Mouse (Mus musculus): ENCODE data around the gene Eef1akmt3. TPM values are rescaled to one million over a fixed set of nuclear protein-coding genes. Genes with fewer than 3 reads are reported as not detected.

Gene Eef1akmt3
- polyA plus RNA-seq, 1 experiment from 2014 or later: 0.16 TPM

DNA sequence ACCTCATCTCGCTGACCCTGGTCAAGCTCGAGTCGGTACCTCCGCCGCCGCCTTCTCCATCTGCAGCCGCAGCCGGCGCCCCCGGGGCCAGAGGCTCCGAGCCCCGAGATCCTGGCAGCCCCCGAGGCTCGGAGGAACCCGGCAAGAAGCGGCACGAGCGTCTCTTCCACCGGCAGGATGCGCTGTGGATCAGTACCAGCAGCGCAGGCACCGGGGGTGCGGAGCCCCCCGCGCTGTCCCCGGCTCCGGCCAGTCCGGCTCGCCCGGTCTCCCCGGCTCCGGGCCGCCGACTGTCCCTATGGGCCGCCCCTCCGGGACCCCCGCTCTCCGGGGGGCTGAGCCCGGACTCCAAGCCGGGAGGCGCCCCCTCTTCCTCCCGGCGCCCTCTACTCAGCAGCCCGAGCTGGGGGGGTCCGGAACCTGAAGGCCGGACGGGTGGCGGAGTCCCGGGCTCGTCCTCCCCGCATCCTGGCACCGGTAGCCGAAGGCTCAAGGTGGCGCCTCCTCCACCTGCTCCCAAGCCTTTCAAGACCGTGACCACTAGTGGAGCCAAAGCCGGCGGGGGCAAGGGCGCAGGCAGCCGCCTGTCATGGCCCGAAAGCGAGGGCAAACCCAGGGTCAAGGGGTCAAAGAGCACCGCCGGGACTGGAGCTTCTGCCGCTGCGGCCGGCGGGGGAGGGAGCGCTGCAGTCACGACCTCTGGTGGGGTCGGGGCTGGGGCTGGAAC, 38.5 kb upstream of the Eef1akmt3 start:
- Histone ChIP-seq H3K9me3 (replicated peaks; ENCODE audit: control insufficient read depth, low read length) (no peaks in the 10 kb centered on the region), H3K36me3 (ENCODE audit: control insufficient read depth, insufficient read depth) (no peaks in the 10 kb centered on the region), H3K4me3 (ENCODE audit: low read length) (peak overlapping the region; percentile 47), H3K4me2 (ENCODE audit: low read depth, low read length) (peak overlapping the region; percentile 66), H3K9ac (ENCODE audit: low read length) (peak overlapping the region; percentile 26; the same call in 1 of the 2 replicates), H3K27me3 (ENCODE audit: control insufficient read depth, insufficient read depth, low read length) (peaks cover 82% of the 10 kb centered on the region), H3K4me1 (ENCODE audit: control insufficient read depth, insufficient read depth, low read length) (peaks cover 12% of the 10 kb centered on the region), H3K27ac (ENCODE audit: low read length) (no peak overlapping the region)
- ATAC-seq (replicated peaks; ENCODE audit: extremely low read depth, insufficient read depth, low FRiP score): no peak
- 9% methylated on average over 69 of the region's 70 CpGs for WGBS

DNA sequence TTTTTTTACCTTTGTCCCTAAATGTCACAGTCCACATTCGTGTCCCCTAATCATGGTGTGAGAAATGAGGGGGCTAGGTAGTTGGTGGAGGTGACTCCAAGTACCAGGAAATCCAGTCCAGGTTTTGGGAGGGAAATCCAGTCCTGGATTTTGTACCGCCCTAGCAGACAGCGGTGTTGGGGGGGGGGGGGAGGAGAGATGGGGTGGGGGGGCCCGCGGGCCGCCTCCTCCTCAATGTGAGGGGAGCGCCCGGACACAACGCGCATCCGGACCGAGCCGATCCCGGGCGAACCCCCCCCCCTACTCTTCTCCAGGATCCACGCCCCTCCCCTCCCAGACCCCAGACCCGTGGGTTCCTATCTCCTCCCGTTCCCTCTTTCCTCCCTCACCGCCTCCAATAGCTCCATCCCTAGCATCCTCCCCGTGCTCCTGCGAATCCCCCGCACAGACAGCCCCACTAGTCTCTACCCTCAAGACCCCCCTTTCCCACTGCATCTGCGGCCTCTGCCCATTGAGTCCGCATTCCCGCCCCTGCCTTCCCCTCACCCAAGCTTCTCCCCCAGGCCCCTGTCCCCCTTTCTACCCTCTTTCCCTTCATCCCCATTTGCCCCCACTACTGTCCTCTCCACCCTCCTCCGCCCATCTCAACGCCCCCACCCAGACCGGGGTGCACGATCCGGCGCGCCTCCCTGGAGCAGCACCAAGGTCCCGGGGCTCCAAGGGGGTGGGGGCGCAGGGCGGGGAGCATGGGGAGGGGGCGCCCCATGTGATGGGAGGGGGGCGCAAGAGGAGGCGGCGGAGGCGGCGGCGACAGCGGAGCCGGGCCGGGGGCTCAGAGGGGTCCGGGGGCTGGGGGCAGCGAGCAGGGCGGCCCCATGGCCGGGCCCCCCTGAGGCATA, 37.6 kb upstream of the Eef1akmt3 start:
- peaks cover 12% of the 10 kb centered on the region for H3K4me1 ChIP-seq (ENCODE audit: control insufficient read depth, insufficient read depth, low read length)
- H3K36me3 ChIP-seq (ENCODE audit: control insufficient read depth, insufficient read depth): no peaks in the 10 kb centered on the region
- 11% methylated on average over 43 of the region's 49 CpGs for WGBS
- no peak overlapping the region for H3K27ac ChIP-seq (ENCODE audit: low read length)
- no peak for ATAC-seq (replicated peaks; ENCODE audit: extremely low read depth, insufficient read depth, low FRiP score)
- H3K27me3 ChIP-seq (ENCODE audit: control insufficient read depth, insufficient read depth, low read length): peaks cover 75% of the 10 kb centered on the region
- peak overlapping the region; percentile 66 for H3K4me2 ChIP-seq (ENCODE audit: low read depth, low read length)
- peak overlapping the region; percentile 26; the same call in 1 of the 2 replicates for H3K9ac ChIP-seq (ENCODE audit: low read length)
- H3K9me3 ChIP-seq (replicated peaks; ENCODE audit: control insufficient read depth, low read length): no peaks in the 10 kb centered on the region
- H3K4me3 ChIP-seq (ENCODE audit: low read length): peak overlapping the region; percentile 47

DNA sequence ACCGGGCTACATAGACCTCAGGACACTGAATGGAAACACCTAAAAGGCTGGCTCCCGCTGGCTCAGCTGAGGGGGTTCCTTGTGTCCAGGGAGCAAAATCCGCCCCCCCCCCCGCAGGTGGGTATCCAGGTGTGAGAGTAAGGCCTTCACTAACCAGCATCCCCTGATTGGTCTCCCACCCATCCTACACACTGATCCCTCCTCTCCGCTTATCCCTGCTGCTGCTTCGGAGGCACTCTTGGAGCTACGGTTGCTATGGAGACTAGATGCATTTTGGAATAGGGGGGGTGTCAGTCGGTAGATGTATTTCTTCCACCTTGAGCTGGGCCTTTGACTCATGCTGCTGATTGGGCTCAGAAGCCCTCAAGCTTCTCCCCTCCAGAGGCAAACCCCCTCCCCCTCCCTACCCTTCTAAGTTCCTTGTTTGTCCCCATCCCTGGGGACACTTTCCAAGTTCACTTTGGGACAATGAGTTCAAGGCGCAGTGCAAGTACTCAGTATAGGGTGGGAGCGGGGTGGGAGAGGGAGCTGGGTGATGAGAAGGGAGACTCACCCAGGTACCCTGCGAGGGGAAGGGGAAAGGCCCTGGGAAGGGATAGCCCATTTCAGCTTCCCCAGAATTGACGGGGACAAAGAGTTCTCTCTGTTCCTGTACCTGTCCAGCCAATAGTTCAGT, 36.8 kb upstream of the Eef1akmt3 start:
- H3K4me3 ChIP-seq (ENCODE audit: low read length): no peak overlapping the region; the same call in 1 of the 2 replicates
- H3K9ac ChIP-seq (ENCODE audit: low read length): no peak overlapping the region
- ATAC-seq (replicated peaks; ENCODE audit: extremely low read depth, insufficient read depth, low FRiP score): no peak
- peaks cover 12% of the 10 kb centered on the region for H3K4me1 ChIP-seq (ENCODE audit: control insufficient read depth, insufficient read depth, low read length)
- 6% methylated on average over 12 of the region's 12 CpGs for WGBS
- H3K9me3 ChIP-seq (replicated peaks; ENCODE audit: control insufficient read depth, low read length): no peaks in the 10 kb centered on the region
- H3K27ac ChIP-seq (ENCODE audit: low read length): no peak overlapping the region
- H3K4me2 ChIP-seq (ENCODE audit: low read depth, low read length): peak overlapping the region; percentile 66; the same call in 1 of the 2 replicates
- no peaks in the 10 kb centered on the region for H3K36me3 ChIP-seq (ENCODE audit: control insufficient read depth, insufficient read depth)
- peaks cover 67% of the 10 kb centered on the region for H3K27me3 ChIP-seq (ENCODE audit: control insufficient read depth, insufficient read depth, low read length)

DNA sequence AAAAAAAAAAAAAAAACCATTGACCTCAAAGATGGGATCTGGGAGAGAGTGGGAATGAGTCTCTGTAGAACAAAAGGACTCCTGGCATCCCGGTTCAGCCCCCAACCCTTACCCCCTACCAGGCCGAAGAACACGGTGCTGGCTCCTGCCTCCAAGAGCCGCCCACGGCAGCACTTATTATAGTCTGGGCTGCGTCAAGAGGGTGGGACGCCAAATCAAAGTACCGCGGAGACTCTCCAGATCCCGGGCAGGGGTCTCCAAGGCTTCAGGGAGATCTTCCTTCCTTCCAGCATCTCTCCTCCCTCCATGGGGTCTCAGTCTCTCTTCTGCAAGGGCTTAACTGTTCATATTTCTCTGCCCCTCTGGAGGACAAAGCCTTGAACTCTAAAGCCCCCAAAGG, 36.2 kb upstream of the Eef1akmt3 start:
- no peak overlapping the region for H3K27ac ChIP-seq (ENCODE audit: low read length)
- WGBS: 5% methylated on average over 10 of the region's 10 CpGs
- H3K27me3 ChIP-seq (ENCODE audit: control insufficient read depth, insufficient read depth, low read length): peaks cover 62% of the 10 kb centered on the region
- no peak for ATAC-seq (replicated peaks; ENCODE audit: extremely low read depth, insufficient read depth, low FRiP score)
- peaks cover 12% of the 10 kb centered on the region for H3K4me1 ChIP-seq (ENCODE audit: control insufficient read depth, insufficient read depth, low read length)
- no peaks in the 10 kb centered on the region for H3K9me3 ChIP-seq (replicated peaks; ENCODE audit: control insufficient read depth, low read length)
- no peak overlapping the region for H3K4me2 ChIP-seq (ENCODE audit: low read depth, low read length)
- H3K36me3 ChIP-seq (ENCODE audit: control insufficient read depth, insufficient read depth): no peaks in the 10 kb centered on the region
- no peak overlapping the region for H3K9ac ChIP-seq (ENCODE audit: low read length)
- no peak overlapping the region for H3K4me3 ChIP-seq (ENCODE audit: low read length)

DNA sequence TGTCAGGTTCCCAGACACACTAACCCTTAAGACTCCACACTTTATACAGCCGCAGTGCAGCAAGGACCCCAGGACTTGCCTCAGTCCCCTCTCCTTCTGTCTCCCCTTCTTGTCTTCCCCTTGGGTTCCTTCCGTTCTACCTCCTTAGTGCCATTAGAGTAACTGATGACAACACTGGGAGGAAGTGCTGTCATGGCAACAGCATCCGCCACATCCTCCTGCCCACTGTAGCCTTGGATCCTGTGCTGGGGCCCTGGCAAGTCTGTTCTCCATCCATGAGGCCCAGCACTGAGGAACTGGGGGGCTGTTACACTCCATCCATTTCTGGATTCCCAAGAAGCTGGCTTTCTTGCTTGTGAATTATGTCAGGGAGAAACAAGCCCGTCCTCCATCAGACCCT, 34.8 kb upstream of the Eef1akmt3 start:
- Histone ChIP-seq H3K4me1 (ENCODE audit: control insufficient read depth, insufficient read depth, low read length) (peaks cover 13% of the 10 kb centered on the region), H3K4me2 (ENCODE audit: low read depth, low read length) (peak overlapping the region; percentile 3; the same call in 1 of the 2 replicates), H3K9me3 (replicated peaks; ENCODE audit: control insufficient read depth, low read length) (no peaks in the 10 kb centered on the region), H3K27ac (ENCODE audit: low read length) (no peak overlapping the region), H3K9ac (ENCODE audit: low read length) (no peak overlapping the region), H3K36me3 (ENCODE audit: control insufficient read depth, insufficient read depth) (no peaks in the 10 kb centered on the region), H3K27me3 (ENCODE audit: control insufficient read depth, insufficient read depth, low read length) (peaks cover 56% of the 10 kb centered on the region), H3K4me3 (ENCODE audit: low read length) (no peak overlapping the region)
- 23% methylated on average over 4 of the region's 4 CpGs for WGBS
- no peak for ATAC-seq (replicated peaks; ENCODE audit: extremely low read depth, insufficient read depth, low FRiP score)

DNA sequence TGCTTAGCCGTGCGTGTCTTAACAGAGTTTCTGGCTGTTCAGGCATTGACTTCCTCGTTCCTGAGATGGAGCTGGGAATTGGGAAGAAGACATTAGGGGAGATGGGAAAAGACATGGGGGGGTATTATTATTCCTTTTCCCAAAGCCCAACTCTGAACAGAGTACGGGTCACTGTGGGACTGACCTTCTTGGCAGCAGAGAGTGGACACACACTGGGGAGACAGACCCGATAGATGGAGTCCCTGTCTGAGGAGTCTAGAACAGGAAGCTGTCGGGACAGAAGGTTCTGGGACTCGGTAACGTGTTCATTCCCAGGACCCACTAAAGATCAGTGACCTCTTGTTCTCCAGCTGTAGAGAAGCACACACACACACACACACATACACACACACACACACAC, 34.3 kb upstream of the Eef1akmt3 start:
- peak overlapping the region; percentile 3 for H3K4me2 ChIP-seq (ENCODE audit: low read depth, low read length)
- H3K9ac ChIP-seq (ENCODE audit: low read length): no peak overlapping the region
- ATAC-seq (replicated peaks; ENCODE audit: extremely low read depth, insufficient read depth, low FRiP score): no peak
- H3K4me3 ChIP-seq (ENCODE audit: low read length): peak overlapping the region; percentile 33
- no peaks in the 10 kb centered on the region for H3K9me3 ChIP-seq (replicated peaks; ENCODE audit: control insufficient read depth, low read length)
- H3K4me1 ChIP-seq (ENCODE audit: control insufficient read depth, insufficient read depth, low read length): peaks cover 17% of the 10 kb centered on the region
- WGBS: 62% methylated on average over 8 of the region's 8 CpGs
- no peak overlapping the region for H3K27ac ChIP-seq (ENCODE audit: low read length)
- peaks cover 51% of the 10 kb centered on the region for H3K27me3 ChIP-seq (ENCODE audit: control insufficient read depth, insufficient read depth, low read length)
- no peaks in the 10 kb centered on the region for H3K36me3 ChIP-seq (ENCODE audit: control insufficient read depth, insufficient read depth)

DNA sequence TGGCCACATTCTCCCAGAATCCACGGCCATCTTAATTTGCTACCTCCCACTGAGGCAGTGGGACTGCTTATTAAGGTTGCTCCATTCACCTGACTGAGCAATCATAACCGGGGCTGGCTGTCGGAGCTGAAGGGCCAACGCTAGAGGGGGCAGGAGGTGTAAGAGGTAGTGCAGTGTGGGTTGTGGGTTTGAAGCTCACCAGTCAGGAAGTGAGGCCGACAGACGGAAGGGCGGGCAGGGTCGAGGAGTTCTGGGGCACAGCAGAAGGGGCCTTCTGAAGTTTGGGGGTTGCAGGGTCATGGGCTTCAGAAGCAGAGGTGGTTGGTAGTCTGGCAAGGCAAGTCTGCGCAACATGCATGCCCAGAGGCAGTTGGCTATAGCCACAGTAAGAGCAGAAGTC, 33.8 kb upstream of the Eef1akmt3 start, which contains the start of gene Agap2:
Agap2 (plus strand) TSS at position 205 of the 400 bp plus-strand sequence.
- no peak; the same call in 1 of the 2 replicates for ATAC-seq (replicated peaks; ENCODE audit: extremely low read depth, insufficient read depth, low FRiP score)
- no peak within 1 kb of the TSS for H3K9ac ChIP-seq (ENCODE audit: low read length)
- H3K9me3 ChIP-seq (replicated peaks; ENCODE audit: control insufficient read depth, low read length): no peaks in the 10 kb centered on the region
- H3K27me3 ChIP-seq (ENCODE audit: control insufficient read depth, insufficient read depth, low read length): peaks cover 46% of the 10 kb centered on the region
- H3K4me3 ChIP-seq (ENCODE audit: low read length): peak within 1 kb of the TSS; percentile 33
- H3K4me1 ChIP-seq (ENCODE audit: control insufficient read depth, insufficient read depth, low read length): peaks cover 17% of the 10 kb centered on the region
- H3K4me2 ChIP-seq (ENCODE audit: low read depth, low read length): peak within 1 kb of the TSS; percentile 3
- 47% methylated on average over 9 of the region's 9 CpGs for WGBS
- H3K36me3 ChIP-seq (ENCODE audit: control insufficient read depth, insufficient read depth): no peaks in the 10 kb centered on the region
- no peak within 1 kb of the TSS for H3K27ac ChIP-seq (ENCODE audit: low read length)

DNA sequence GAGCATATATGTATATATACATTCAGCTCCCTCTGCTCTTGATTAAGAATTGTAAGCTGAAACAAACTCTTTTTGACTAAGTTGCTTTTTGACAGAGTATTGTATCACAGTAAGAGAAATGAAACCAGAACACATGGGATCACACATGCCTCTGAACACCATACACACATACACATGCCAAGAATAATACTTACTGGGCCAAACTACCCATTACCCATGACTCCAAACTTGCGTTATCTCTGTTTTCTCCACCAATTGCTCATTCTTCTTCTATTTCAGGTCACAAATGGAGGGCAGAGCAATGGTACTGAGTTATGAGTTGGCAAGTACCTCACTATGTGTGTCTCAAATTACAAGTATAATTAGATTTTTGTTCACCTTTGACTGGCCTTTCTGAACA, 32.7 kb upstream of the Eef1akmt3 start:
- Histone ChIP-seq H3K4me1 (ENCODE audit: control insufficient read depth, insufficient read depth, low read length) (peaks cover 14% of the 10 kb centered on the region), H3K9me3 (replicated peaks; ENCODE audit: control insufficient read depth, low read length) (no peaks in the 10 kb centered on the region), H3K9ac (ENCODE audit: low read length) (no peak overlapping the region), H3K27me3 (ENCODE audit: control insufficient read depth, insufficient read depth, low read length) (peaks cover 35% of the 10 kb centered on the region), H3K36me3 (ENCODE audit: control insufficient read depth, insufficient read depth) (no peaks in the 10 kb centered on the region), H3K4me3 (ENCODE audit: low read length) (no peak overlapping the region), H3K27ac (ENCODE audit: low read length) (no peak overlapping the region), H3K4me2 (ENCODE audit: low read depth, low read length) (no peak overlapping the region)
- 85% methylated on average over 1 of the region's 1 CpGs for WGBS
- no peak for ATAC-seq (replicated peaks; ENCODE audit: extremely low read depth, insufficient read depth, low FRiP score)

Measured in heart, embryonic 16.5 days (tissue).